In the genomic region with DNA sequence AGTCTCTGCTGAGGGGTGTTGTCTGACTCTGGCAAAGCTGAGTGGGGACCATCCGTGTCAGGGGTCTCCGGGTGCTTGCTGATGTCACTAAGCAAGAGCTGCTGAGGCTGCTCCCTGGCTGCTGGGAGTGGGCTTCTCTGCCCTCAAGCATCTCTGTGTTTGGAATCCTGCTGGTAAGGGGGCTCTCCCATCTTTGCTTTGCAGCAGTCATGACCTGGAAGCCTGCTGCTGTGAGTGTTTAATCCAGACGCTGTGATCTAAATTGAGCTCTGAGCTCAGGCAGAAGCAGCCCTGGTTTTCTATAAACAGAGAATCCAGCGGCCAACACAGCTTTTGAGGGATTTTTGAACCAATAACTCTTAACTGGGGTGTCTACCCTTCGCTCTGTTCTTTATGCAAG, we compare ENCODE assay signal across 11 mouse cellular contexts.
A peak's percentile ranks its signal among the peaks of the same experiment; 100 is the strongest.
DNase-seq lines count a peak whose midpoint lies in the region; ATAC-seq and TF ChIP-seq lines count a peak whose summit lies in the region.
"Had no signal": no experiment of that assay in that cellular context is flagged by ENCODE, and none has a peak within 500 bp of the region (broad histone marks: within the 10 kb centered on the region; RNA-seq: fewer than 3 reads in every experiment).

No protein-coding gene starts in this region.

- peak overlapping the region; percentile 22; the same call in 1 of the 2 replicates for H3K9ac ChIP-seq in hindbrain, postnatal 0 days (replicated peaks; ENCODE audit: low read length)
- peak overlapping the region; percentile 36; the same call in 1 of the 2 replicates for H3K9ac ChIP-seq in neural tube, embryonic 15.5 days (replicated peaks)

- no peak overlapping the region for H3K4me2 ChIP-seq in hindbrain, postnatal 0 days (ENCODE audit: low read depth, low read length)
- 0 out of 2 replicates have a peak overlapping the region, but pooled peaks have one; percentile 6 for H3K4me2 ChIP-seq in neural tube, embryonic 15.5 days

- ATAC-seq in frontal cortex, adult (ENCODE audit: low TSS enrichment), result 0 out of 2 replicates have a peak, but pooled peaks have one; percentile 39
- ATAC-seq in hindbrain, postnatal 0 days, result no peak
- no peak for ATAC-seq in neural tube, embryonic 15.5 days (ENCODE audit: low FRiP score)

- TF ChIP-seq CTCF in hindbrain, postnatal 0 days (IDR thresholded peaks at IDR 0.05; ENCODE audit: low read depth), result no peak

- no peak for DNase-seq in frontal cortex, postnatal 10 days (ENCODE audit: low spot score in 2 of 2)
- peak; percentile 16 for DNase-seq in lung, postnatal 10 days
- no peak for DNase-seq in lung, postnatal 4 days
- DNase-seq in hindbrain, postnatal 0 days (ENCODE audit: low spot score), result peak; percentile 14
- DNase-seq in kidney, adult 11 months, result no peak
- no peak for DNase-seq in urinary bladder, postnatal 36 days (ENCODE audit: low spot score in 2 of 2)
- DNase-seq: adrenal gland, adult 8-10 months; cerebellum, adult 2 months had no signal

- H3K4me1 ChIP-seq in hindbrain, postnatal 0 days (ENCODE audit: insufficient read depth, low read length), result peaks cover 14% of the 10 kb centered on the region
- peaks cover 38% of the 10 kb centered on the region for H3K4me1 ChIP-seq in neural tube, embryonic 15.5 days

- H3K9me3 ChIP-seq in hindbrain, postnatal 0 days (ENCODE audit: low read length), result no peaks in the 10 kb centered on the region
- no peaks in the 10 kb centered on the region for H3K9me3 ChIP-seq in neural tube, embryonic 15.5 days (replicated peaks)

- no peak overlapping the region for H3K4me3 ChIP-seq in hindbrain, postnatal 0 days (ENCODE audit: low read length)
- H3K4me3 ChIP-seq in neural tube, embryonic 15.5 days (replicated peaks), result no peak overlapping the region
- H3K4me3 ChIP-seq: left cerebral cortex, adult 2 months had no signal

- peak overlapping the region; percentile 79; the same call in 1 of the 2 replicates for H3K27ac ChIP-seq in hindbrain, postnatal 0 days
- H3K27ac ChIP-seq in neural tube, embryonic 15.5 days (replicated peaks), result peak overlapping the region; percentile 80
- H3K27ac ChIP-seq: left cerebral cortex, adult 2 months had no signal

- H3K36me3 ChIP-seq in hindbrain, postnatal 0 days (ENCODE audit: insufficient read depth, low read length), result no peaks in the 10 kb centered on the region
- H3K36me3 ChIP-seq in neural tube, embryonic 15.5 days, result no peaks in the 10 kb centered on the region

- no peaks in the 10 kb centered on the region for H3K27me3 ChIP-seq in hindbrain, postnatal 0 days (ENCODE audit: insufficient read depth, low read length)
- H3K27me3 ChIP-seq in neural tube, embryonic 15.5 days (replicated peaks), result no peaks in the 10 kb centered on the region

- 26% methylated on average over 5 of the region's 5 CpGs for WGBS in hindbrain, postnatal 0 days
- WGBS in neural tube, embryonic 15.5 days, result 32% methylated on average over 5 of the region's 5 CpGs

Comparison
In these comparisons a context has a peak if more than half of its experiments do, and no peak if none do; other contexts are left out.
1. DNase-seq: peak in lung, postnatal 10 days (single experiment) and hindbrain, postnatal 0 days (single experiment); none in frontal cortex, postnatal 10 days (0 of 2), lung, postnatal 4 days (0 of 2), kidney, adult 11 months (single experiment) and urinary bladder, postnatal 36 days (0 of 2).